Mouse (Mus musculus) gastrocnemius, postnatal 25 days (tissue): ENCODE results near the gene Vamp3. TPM values are rescaled to one million over a fixed set of nuclear protein-coding genes. Genes with fewer than 3 reads are reported as not detected.

Experiments used
- DNase-seq: peaks from one replicate; pipeline ENCODE4 v3.0.0; 2022
- long read RNA-seq, 2 experiments: library from polyadenylated mRNA; stranded (forward); transcript quantifications; one replicate each; pipeline ENCODE4 v2.0.0; 2021
- total RNA-seq, 2 experiments: library from RNA; stranded (reverse); gene quantifications; 1 replicate in 1 of 2; 2 replicates in 1 of 2; pipeline ENCODE4 v1.2.3; 2021

Gene Vamp3
- 10 to 100 TPM; 49.0 to 54.0 TPM for total RNA-seq
- long read RNA-seq, experiment 1, transcript Vamp3-201 (5 exons, 2,120 nt), result major isoform, 62 of 117 reads
- long read RNA-seq, experiment 1, partial matches to known transcripts, result 1 of 117 reads
- long read RNA-seq, experiment 1, other reads (novel, unspliced or antisense), result 54 of 117 reads
- long read RNA-seq, experiment 2, transcript Vamp3-201 (5 exons, 2,120 nt), result major isoform, 75 of 106 reads
- long read RNA-seq, experiment 2, partial matches to known transcripts, result 1 of 106 reads
- long read RNA-seq, experiment 2, other reads (novel, unspliced or antisense), result 30 of 106 reads

DNA sequence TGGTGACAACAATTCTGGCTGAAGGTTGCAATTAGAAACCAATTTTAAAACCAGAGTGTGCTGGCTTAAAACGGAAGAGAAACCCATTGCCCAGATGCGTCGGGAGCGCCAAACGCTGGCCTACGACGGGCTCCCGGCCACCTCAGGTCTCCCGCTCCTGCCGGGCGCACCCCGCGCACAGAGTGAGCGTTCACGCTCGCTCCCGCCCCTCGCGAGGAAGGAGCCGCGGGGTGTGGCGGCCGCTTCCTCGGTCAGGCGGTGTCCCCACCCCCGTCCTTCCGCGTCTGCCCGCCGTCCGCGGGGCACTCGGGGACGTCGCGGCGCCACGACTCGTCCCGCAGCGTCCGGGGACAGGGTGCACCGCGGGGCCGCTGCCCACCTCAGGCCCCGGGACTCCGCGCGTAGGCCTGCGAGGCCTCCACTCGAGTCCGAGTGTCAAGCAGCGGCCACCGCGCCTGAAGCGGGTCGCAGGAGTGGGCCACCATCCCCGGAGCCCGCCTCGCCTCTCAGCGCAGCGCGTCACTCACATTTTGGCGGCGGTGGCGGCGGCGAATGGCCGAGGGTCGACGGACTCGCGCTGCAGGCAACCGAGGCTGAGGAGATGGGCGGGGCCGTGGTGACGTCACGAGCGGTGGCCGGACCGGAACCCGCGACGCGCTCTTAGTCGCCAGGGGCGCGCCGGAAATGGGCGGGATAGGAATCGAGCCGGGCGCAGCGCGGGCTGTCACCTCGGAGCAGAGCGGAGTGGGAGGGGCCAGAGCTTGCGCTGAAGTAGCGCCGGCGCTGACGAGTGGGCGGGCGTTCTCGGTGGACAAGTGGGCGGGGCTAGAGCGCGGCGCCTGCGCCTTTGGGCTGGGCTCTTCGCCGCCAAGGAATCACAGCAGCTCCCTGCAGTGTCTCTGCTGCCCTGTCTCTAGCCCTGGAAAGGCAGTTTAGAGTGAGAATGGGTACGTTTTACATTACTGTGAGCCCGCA is at the start of gene Vamp3:
Gene Vamp3, minus strand, starts transcription at position 617 of the 975 bp plus-strand sequence.
- peak; percentile 98 for DNase-seq

DNA sequence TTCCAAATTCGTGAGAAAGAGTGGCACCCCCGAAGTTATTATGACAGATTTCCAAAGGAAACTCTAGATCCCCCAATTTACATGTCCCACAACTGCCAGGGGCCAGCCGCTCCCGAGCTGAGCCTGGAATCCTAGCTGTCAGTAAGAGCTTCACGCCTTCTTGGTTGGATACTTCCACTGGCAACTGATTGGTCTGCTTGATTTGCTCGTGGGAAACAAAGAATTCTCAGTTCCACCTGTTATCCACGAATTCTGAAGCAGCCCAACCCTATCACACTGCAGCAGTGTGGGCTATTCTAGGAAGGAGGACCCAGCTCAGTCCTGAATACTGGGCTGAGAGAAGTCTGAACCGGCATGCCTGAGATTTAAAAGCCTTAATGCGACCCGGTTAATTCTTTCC is 48.7 kb upstream of the Vamp3 start:
- no peak for DNase-seq

DNA sequence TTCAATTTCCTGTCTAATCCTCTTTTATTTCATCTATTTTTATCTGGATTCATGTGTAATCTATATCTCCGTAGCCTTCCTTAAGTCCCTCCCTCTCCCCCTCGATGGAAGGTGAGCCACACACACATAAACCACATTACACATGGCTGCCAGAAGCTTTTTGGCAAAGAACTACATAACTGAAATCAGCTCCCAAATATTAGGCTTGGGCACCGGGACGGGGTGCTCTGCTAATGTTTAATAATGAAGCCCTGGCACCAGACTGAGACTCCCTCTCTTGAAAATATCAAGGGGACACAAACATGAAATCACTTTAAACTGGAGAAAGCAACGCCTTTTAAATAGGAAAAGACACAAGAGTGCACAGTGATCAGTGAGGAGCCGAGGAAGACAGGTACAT is 48.1 kb upstream of the Vamp3 start:
- DNase-seq, result no peak

DNA sequence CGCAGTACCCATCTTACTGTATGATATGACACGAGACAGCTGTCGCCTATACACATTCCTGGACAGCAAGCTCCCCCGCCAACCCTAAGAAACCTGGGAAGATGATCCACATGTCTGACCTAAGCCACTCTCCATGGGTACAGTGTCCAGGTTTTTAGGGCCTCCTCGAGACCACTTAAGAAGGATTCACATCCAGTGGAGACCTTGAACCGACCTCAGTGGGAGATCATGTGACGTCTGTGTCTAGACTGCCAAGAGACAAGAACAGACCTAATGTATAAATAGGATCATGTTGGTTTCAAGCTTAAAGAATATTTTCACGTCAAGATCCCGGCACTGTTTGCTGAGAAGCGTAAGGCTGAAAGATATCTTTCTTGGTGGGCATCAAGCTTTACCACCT is 46.4 kb upstream of the Vamp3 start:
- no peak for DNase-seq

DNA sequence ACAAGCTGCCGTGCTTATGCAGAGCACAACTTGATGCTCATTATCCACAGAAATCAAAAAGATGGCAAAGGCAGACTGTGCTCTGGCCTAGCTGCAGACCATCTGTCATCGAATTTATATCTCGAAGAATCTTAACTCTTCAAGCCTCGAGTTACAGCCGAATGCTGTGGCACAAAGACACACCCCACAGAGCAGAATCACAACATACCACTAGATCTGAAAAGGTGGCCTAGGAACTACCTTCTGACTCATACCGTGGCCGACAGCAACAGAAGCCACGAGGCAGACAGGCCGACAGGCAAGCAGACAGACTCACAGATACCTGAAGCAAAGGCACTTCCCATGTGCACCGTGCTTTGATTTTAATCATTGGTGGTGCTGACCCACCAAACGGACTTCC is 45.9 kb upstream of the Vamp3 start:
- no peak for DNase-seq

DNA sequence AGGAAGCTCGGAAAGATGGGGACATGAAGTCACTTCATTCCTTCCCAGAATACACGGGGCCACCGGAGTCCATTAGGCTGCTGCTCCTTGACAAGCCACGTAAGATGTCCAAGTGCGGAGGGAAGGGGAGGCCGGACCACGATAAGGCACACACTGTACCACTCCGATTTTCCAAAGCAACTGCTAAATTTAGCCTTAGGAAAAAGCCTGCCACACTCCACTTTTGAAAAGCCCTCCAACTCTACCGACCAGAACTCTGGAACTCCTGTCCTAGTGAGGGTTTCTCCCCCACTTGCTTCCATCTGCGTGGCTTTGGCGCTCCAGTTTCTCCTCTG is 39.3 kb upstream of the Vamp3 start:
- peak; percentile 37 for DNase-seq

DNA sequence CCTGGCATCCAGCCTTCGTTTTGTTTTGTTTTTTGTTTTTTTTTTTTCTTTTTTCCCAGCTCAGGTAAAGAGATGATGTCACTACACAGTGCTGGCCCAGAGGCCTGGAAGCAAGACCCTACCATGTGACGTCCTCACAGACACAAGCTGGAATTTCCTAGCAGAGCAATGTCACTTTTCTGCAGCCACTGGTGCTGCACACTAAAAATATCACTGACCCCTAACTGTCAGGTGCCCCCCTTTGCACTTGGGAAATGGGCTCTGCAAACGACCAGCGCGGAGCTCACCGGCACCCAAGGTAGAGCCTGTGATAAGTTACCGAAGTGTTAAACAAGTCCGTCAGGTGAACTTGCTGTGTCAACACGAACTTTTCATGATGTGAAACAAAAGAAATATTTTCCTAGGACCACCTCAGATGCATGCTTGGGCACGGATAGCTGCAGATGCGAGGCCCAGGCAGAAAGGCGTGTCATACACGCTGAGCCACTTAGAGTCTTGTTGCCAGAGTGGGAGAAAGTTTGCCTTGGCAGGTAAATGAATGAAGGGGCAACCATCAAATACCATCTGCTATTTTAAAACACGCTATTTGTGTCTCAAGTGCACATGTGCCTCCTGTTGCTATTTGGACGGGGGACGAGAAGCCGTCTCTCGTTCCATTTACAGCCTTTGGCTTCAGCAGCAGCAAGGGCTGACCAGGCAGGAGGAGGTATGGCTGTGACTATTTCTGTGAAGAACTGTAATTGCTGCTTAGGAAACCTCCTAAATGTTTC is 38.8 kb upstream of the Vamp3 start:
- DNase-seq, result peak; percentile 51

DNA sequence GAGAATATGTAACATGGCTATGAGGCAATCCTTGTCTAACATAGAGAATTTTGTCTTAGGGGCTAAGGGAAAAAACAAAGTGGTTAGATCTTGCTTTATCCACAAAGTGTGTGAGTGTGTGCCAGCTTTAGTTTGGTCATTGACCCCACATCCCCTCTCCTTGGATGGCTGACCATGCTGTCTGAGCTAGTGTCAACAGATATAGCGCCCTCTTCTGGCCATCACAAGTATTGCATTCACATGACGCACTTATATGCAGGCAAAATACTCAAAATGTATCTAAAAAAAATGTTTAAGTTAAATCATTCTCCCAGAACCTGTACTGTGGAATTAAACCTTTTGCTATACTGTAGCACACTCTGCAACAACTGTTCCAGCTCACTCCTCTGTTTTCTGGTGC is 37.4 kb upstream of the Vamp3 start:
- no peak for DNase-seq

DNA sequence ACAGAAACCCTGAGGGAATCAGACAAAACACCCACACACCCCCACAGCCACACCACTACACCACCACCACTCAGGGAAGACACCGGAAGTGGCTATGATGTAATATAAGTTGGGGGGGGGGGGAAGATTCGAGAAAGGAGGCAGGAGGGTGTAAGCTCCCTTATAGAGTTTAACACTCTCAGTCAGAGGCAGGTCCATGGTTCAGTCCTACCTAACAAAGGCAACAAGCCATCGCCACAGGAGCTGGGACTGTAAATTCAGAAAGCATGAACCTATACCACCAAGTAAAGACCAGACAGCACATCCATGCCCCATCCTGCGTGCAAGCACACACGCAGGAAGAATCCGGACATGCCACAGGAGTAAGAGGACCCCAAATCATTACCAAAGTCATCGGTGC is 31.5 kb upstream of the Vamp3 start, which contains the start of gene Gm13090:
Gene Gm13090, plus strand, starts transcription at position 301 of the 400 bp plus-strand sequence.
- DNase-seq, result no peak

DNA sequence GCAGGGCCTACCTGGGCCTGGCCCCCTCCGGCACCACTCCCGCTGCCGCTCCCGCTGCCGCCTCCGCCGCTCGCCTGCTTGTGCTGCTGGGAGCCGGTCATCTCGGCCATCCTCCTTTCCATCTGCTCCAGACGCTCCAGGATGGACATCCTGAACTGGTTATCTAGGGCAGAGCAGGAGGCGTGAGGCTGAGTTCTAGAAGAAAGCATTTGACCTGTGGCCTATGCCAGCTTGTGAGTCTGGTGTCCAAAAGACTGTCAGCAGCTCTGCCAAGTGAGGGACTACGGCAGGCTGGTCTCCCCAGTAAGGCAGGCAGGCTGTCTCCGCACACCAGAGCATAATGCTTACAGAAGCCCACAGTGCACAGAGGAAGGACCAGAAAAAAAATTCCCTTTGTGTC is 31.1 kb upstream of the Vamp3 start:
- peak; percentile 40 for DNase-seq

DNA sequence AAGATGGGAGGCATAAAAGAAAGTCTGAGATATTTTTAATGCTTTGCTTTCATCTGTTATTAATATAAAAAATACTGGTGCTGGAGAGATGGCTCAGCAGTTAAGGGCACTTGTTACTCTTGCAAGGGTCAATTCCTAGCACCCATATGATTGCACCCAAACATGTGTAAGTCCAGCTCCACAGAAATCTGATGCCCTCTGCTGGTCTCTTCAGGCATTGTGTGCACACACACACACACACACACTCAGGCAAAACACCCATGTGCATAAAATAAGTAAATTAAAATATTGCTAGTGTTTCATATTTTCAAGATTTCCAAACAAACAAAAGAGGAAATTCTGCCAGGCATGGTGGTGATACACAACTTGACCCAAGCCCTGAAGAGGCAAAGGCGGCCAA is 29.6 kb upstream of the Vamp3 start:
- no peak for DNase-seq

DNA sequence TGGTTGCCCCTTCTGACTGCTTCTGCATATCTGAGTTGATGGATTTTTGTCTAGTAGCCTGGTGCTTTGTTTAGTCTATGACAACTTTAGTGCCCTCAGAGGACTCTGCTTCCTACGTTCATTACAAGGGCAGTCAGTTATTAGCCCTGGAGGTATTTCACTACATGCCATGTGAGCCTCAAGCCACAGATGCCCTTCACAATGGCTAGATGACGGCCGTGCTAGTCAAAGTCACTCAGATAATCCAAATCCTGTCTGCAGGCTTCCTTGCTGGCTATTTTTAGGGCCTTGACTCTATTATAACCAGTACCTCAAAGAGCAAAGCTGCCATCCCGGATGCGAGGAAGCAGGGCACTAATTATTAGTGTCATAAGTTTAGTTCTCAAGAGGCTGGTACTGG is 25.3 kb upstream of the Vamp3 start:
- DNase-seq, result no peak

DNA sequence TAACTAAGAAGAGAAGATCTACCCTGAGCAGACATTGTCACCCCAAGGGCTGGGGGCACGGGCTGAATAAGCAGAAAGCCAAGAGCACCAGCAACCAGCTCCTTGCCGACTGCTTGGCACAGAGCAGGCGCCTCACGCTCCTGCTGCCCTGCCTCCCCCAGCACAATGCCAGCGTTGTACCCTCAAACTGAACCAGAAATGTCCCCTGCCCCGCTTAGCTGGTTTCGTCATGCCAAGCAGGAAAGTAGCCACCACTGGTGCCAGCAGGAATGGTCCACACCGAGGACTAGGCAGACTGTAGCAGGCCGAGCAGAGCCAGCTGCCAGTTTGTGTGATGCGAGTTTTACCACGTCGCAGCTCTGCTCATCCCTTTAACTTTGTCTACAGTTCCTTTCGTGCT is 24.2 kb upstream of the Vamp3 start:
- no peak for DNase-seq

DNA sequence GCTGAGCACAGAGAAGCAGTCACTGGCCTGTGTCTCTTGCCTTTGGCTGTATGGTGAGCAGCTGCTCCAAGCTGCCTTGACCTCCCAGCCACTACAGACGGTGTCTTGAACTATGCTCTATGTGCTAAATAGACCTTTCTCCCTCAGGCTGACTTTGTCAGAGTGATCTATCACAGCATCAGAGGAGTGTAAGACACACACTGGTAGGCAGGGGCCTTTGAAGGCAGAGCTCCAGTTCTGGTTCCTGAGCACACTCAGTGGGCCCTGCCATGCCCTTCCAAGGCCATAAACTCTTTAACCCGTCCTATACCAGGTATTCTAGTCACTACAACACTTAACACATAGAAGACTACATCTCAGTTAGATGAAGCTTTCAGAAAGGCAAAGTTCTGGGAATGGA is 23.6 kb upstream of the Vamp3 start:
- no peak for DNase-seq

DNA sequence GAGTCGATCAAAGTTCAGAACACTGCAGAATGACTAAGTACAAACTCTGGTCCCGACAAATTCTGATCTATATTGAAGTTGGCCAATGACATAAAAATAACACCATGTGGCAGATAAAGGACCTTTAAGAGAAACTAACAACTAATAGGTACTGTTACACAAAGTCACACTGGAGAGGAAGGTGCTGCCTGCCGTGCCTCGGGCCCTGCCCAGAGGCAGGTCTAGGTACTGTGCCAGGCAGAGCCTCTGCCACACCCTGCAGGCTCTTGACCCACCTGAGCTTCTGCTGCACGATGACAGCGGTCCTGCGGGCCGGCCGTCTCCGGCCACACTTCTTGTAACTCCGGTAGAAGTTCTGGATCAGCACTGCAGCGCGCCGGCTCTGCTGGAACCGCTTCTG is 17.1 kb upstream of the Vamp3 start:
- DNase-seq, result no peak

DNA sequence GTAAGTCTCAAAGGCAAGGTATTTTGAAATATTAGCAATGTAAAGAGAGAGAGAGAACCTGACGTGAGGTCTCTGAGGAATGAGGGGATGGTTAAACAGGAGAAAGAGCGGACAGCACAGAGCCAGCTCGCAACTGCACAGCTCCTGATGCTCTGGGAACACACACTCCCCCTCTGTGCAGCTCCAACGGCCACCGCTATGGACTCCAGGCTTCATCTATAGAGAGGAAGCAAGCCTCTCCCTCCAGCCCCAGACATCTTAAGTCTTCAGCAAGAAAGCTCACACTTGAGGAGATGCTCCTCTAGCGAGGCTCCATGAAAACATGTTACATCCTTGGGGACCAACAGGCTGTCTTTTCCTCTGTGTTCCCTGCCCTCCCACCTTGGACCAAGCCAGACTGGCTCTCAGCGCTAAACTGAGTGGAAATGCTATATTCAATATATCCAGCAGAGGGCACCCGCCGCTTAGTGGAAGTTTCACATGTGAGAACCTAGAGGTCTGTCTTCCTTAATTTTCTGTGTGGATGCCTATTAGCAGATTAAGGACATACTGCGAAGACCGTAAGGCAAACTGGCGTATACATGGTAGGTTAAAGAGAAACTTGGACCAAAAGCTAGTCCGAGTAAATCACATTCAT is 15.5 kb upstream of the Vamp3 start:
- peak; percentile 38 for DNase-seq

DNA sequence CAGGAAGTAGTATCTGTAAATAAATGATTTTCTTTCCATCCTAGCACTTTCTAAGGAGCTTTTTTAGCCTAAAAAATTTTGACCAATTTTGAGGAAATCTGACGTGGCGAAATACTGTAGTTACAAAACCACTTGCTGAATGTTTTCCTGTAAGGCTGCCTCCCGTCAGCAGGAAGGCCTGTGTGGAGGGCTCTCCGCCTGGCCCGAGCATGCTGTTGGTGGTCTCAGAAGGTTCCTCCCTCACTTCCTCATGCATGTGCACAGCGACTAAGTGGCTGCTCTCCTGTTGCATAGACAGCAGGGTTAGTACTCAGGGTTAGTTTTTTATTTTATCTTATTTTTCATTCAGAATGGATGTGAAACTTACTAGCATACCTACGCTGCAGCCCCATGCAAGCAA is 13.2 kb upstream of the Vamp3 start:
- DNase-seq, result no peak

DNA sequence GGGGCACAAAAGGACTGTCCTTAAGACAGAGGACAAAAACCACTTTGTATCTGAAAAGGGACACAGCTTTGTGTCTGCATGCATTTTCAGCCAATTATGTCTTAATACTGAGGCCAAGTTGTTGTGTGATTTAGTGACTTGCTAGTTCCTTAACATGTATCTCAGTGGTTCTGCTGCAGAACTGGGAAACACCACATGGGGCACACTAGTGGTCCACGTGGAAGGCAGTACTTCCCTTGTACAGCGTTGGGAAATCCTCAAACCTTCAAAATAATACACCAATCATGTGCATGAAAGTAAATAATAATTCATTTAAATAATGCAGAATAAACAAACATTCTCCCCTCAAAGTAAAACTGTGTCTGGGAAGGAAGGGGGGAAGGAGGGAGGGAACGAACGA is 11.0 kb upstream of the Vamp3 start:
- no peak for DNase-seq

DNA sequence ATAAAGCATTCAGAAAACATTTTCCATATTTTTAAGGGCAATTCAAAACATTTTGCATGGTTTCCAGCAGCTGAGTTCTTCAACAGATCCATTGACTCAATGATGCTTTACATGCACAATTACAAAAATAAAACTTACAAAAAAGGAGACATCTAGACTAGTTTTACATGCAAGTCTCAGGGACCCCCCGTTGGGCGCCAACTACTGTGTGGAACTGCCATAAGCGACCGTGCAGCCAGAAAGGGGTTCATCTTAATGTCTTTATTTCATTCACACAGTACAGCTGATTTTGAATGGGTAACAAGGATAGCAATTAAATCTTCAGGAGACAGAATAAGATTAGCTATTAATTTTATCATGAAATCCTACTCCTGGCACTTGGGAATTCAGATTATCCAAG is 1.8 kb upstream of the Vamp3 start:
- DNase-seq, result no peak

DNA sequence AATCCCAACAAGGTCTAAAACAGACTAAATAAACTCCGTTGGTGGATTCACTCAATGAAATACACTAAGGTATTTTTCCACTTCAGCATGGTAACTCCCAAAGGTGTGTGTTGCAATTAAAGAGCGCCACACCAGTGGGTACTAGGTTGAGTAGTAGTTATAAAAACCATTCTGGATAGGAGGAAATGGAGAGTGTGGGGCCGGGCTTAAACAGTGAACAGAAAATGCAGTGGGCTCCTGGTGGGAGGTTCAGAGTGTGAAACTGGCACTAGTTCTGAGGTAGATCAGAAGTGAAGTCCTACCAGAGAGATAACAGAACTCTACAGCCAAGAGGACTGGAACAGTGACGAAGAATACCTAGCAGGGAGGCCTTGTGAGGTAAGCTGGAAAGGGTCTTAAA is 871 bp upstream of the Vamp3 start:
- DNase-seq, result no peak

DNA sequence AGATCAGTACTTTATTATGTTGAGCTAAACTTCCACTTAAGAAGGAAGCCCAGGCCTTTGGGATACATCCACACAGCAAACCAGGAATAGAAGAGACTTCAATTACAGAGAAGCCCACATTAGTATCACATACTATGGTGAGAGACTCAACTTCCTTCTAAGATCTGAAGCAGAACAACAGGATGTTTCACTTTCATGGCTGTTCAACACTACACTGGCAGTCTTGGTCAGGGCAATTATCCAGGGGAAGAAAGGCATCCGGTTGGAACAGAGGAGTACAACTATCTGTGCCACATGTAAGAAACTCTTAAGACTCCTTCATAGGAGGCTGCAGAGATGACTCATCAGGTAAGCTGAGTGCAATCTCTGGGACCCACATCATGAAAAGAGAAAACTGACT is 6.6 kb downstream of the Vamp3 start:
- DNase-seq, result no peak

DNA sequence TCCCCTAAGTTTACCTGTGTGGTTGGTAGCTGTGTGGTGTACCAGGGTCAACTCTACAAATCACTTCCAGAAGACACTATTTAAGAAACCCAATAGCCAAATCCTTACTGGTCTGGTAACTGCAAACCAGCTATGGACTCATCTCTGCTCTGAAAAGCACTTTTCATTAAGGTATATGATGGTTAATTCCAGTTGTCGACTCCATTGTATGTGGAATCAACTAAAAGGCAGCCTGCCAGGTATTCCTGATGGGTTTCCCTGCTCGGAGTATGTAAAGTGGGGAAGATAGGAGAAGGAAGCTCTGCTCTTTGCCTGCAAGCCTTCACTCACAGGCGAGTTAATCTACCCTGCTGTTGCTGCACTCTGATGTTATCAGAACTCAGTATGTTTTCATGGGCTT is 11.2 kb downstream of the Vamp3 start:
- no peak for DNase-seq
